Mouse (Mus musculus) skeletal muscle tissue, adult 2 months (tissue): Measurements from ENCODE around the gene Ip6k1.

ENCODE experiments used
- DNase-seq: peaks from one replicate; pipeline ENCODE4 v3.0.0-alpha.2; 2012; ENCODE audit warnings: low read depth, low spot score

The Ip6k1 gene

DNA sequence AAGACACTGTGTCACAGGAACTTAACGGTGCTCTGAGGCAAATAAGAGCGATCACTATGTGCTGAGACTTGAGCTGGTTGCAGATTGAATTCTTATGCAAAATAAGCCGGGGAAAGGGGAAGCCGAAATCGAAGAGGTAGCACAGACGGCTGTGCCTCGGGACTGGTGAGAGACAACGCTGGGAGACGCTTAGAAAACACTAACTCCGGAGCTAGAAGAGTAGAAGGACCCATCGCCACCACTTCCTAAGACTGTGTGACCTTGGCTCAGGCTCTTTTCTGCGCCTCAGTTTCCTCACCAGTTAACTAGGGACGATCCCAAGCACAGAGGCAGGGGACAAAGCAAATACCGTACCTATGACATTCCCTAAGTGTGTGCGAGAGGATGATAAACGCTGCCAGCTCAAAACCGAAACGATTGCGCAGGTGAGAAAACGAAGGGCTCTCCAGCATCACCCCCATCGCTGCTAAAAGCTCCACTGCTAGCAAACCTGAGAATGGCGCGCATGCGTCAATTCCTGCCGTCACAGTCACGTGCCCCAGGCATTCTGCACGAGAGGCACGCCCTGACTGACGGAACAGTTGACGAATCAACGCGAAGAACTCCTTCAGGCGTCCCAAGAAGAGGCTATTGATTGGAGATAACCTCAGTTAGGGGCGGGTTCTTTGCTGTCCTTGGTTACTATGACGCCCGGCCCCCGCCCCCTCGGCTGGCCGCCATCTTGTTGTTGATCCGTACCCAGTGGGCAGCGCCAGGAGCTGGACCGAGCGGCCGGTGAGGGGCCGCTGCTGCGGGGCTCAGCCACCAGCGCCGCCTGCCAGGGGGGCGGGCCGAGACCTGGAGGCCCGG is at the start of gene Ip6k1:
Gene Ip6k1 (plus strand): TSS at position 580 of the 849 bp plus-strand sequence.
- DNase-seq = peak; percentile 100

DNA sequence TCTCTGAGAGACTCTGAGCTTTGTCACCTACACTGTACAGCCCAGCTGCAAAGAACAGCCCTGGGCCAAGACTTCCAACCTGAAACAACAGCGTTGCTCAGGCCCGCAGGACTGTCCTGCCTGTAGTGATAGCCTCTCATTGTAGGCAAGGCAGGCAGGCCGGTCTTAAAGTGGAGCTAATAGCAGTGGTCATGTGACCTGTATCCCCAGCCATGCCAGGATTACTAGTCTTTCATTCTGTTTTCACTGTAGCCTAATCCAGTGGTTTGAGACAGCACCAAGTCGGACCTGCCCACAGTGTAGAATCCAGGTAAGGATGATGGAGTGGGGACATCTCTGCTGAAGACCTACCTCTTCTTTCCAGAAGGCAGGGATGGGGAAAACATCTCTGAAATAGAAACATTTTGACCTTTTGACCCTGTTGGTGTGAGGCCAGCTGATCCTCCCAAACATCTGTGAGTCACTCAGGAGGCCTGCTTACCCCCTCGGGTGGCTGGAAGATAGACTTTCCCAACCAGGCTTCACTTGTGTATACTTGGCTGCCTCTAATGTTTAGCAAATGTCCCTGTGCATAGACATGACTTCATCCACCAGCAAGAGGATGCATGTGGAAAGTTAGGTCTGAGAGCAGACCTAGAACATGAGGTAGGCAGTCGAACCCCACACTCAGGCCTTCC is 46.5 kb upstream of the Ip6k1 start:
- no peak for DNase-seq

DNA sequence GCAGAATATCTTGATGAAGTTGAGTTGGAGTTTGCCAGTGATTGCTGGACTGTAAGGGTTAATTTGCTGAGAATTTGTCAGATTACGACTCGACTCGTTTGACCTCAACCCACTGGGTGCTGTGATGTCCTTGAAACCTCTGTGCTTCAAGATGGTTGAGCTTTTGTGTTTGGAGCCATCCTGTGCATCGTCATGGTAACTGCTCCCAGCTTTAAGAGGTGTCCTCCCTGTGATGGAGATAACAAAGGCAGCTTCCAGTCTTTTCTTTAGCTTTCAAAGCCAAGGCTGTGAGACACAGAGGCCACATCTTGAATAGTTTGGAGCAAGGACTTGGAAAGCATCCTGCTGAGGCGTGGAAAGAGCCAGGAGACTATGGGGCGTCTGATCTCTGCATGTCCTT is 45.2 kb upstream of the Ip6k1 start:
- DNase-seq = no peak

DNA sequence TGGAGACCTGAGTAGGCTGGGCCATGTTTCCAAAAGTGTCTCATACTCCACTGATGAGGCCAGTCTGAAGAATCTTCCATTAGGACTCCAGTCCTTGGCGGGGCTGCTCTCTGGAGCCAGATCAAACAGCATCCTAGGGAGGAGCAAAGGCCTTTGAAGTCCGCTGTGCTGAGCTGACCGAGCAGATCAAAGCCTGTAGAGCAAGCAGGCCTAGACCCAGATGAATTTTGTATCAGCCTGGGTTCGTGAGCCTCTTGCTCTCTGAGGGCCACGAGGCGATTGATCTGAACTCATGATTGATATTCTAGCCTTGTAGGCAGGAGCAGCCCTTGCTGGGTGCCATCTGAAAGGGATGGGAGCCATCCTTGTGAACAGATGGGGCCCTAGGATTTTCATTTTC is 42.4 kb upstream of the Ip6k1 start:
- DNase-seq = no peak

DNA sequence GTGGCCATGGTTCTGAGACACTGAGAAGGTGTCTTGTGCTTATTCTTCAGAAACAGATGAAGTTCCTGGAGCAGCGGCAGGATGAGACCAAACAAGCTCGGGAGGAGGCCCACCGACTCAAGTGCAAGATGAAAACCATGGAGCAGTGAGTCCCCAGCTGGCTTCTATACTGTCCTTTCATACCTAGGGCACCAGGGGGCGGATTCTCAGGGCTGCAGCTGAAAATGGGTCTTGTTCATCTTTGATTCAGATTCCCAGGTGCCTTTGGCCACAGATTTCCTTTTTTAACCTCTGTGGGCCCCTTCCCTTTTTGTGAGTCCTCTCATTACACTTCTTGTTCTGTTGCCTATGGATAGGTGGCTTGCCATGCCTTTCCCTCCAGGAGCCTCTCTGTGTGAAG is 41.4 kb upstream of the Ip6k1 start:
- DNase-seq = no peak

DNA sequence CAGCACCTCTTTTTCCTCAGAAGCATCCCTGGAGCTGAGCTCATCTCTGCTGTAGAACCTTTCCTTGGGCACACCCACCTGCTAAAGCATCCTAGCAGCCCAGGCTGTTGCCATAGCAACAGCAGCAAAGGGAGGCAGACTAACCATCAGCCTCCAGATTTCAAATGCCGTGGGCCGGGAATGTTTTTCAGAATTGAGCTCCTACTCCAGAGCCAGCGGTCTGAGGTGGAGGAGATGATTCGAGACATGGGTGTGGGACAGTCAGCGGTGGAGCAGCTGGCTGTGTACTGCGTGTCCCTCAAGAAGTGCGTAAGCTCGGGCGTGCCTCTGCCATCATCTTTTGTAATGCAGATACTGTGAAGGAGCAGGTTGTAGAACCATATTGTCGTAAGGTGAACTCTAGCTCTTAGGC is 40.9 kb upstream of the Ip6k1 start:
- no peak for DNase-seq

DNA sequence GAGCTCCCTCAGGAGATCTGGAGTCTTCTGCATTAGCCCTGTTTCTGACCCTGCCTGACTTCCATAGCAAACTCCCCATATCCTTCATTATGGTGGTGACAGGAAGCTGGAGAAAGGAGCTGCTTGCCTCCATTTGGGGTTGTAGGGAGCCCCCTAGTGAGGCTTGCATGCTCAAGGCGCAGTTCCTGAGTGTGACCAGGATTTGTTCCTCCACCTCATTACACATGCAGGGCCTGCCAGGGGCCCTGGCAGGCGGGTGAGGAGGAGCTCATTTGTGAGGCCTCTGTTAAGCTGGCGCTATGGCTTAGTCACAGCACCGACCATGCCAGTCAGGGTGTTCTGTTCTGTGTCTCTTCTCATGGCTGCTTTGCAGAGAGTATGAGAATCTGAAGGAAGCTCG is 40.4 kb upstream of the Ip6k1 start:
- DNase-seq = no peak

DNA sequence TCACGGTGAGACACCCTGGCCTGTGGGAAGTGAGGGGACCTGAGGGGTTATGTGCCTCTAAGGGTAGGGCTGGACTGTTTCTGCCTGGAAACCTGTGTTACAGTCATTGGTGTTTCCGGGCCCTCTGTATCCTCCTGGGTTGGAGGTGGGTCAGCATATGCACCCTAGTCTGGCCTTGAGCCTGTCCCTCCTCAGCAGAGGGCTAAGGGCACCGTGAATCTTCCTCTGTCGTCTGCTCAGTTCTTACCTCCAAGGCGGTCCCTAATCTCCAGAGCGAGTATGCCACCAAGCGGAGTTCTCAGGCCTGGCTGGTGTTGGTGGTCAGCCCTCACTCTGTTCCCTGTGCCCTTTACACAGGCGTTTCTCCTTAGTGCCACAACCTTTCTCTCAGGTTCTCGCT is 39.4 kb upstream of the Ip6k1 start:
- no peak for DNase-seq

DNA sequence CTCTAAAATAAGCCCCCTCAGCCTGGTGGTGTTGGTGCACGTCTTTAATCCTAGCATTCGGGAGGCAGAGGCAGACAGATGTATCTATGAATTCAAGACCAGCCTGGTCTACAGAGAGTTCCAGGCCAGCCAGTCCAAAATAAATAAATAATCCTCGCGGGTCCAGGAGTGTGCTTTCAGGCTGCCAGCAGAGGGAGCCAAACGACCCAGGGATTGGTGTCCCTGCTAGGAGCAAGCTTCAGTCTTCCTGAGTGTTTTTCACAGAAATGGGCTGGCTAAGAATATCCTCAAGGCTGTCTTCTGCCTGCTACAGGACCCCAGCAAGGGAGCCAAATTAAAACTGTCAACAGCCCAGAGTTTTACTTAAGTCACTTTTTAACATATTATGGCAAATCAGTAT is 38.6 kb upstream of the Ip6k1 start:
- peak; percentile 85 for DNase-seq

DNA sequence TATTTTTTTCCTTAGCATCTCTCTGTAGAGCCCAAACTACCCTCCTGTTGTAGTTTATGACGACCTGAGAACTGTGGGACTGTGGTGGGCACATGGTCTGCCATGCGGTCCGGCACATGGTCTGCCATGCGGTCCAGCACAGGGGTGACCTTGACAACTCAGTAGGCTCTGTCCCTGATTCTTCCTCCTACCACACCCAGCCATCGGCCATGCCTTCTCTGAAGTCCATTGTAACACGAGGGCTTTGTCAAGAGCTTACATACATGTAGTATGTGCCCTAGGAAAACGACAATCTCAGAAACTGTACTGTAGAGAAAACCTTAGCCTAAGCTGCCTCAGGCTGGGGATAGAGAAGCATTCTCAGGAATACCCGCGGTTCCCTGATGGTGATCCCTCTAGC is 37.6 kb upstream of the Ip6k1 start:
- DNase-seq = no peak

DNA sequence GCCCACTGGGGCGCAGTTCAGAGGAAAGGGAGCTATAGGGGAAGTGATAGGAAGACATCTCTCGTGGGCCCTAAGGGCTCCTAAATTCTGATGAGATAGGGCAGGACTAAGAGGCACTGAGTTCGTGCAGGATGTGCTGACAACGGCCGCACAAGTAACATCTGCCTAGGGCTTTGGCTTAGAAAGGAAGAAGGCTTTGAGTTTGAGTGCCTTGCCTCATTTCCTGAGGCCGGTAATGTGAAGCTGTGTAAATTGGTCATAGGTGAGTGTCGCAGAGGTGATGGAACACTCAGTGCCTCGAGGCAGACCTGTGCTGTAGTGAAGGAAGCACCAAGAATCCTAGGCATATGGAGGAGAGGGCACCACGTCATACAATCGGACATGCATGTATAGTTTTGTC is 35.6 kb upstream of the Ip6k1 start:
- DNase-seq = no peak

DNA sequence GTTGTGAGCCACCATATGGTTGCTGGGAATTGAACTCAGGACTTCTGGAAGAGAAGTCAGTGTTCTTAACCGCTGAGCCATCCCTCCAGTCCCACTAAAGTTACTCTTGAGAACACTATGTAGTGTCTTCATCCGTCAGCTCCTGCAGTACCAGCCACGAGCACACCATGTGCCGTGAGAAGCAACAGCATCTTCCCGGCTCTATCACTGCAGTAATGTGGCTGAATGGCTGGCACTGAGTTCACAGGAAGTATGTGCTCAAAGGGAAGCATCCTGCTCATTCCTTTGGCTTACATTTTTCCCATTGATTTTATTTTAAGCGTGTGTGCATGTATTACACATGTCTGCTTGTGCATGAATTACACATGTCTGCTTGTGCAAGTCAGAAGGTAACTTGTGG is 34.9 kb upstream of the Ip6k1 start:
- DNase-seq = no peak

DNA sequence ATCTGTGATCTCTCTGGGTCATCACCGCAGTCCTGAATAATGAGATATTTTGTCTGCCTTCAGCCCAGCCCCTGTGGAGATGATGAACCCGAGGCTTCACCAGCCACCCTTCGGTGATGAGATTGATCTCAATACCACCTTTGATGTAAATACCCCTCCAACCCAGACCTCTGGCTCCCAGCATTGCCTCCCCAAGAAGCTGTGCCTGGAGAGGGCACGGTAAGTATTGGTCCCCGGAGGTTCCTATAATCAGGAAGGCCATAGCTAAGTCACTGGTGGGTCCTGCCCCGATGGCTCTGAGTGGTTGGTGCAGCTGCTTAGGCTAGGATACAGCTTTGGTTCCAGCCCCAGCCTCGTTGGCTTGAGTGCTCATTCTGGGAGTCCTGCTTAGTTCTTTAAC is 33.8 kb upstream of the Ip6k1 start:
- DNase-seq = no peak

DNA sequence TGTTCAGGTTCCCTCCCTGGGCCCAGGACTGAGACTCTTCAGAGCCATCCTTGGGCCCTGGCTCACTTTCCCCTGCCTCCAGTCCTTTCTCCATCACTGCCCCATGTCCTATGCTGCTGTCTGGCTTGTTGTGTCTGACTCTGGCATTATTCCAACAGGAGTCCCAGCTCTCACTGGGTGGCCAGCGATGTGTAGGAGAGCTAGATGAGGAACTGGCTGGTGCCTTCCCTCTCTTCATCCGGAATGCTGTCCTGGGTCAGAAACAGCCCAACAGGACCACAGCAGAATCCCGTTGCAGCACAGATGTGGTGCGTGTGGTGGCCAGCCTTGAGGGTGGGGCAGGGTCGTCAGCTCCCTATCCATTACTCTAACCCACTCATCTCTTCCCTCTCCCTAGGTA is 32.0 kb upstream of the Ip6k1 start:
- DNase-seq = no peak

DNA sequence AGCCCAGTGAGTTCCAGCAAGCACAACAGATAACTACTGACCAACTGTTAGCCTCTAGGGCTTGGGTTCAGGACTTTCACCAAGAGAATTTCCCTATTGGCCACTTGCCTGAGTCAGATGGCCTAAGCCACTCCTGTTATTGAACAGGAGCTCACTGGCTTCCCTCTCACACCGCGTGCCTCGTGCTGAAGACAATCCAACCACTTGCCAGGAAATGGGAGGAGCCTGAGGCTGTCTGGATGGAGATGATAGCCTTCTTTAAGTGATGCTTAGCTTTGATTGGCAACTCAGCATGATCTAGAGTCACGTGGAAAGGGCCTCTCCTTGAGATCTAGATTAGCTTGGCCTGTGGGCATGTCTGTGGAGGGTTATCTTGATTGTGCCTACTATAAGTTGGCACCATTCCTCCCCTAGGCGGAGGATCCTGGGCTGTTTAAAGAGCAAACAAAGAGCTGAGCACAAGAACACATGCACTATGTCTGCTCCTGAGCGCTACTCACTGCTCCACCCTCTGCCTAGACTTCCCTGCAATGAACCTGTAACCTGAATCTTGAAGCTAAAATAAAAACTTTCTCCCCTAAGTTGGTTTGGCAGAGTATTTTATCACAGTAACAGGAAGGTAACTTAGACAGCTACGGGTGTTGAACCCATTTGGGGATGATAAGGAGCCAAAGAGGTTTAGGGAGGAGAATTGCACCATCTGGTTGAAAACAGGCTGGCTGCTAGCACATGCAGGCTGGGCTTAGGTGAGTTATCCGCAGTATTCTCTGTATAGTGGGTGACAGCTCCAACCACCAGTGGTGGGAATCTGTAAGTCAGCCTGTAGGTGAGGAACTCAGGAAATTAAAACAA is 30.4 kb upstream of the Ip6k1 start:
- peak; percentile 66 for DNase-seq

DNA sequence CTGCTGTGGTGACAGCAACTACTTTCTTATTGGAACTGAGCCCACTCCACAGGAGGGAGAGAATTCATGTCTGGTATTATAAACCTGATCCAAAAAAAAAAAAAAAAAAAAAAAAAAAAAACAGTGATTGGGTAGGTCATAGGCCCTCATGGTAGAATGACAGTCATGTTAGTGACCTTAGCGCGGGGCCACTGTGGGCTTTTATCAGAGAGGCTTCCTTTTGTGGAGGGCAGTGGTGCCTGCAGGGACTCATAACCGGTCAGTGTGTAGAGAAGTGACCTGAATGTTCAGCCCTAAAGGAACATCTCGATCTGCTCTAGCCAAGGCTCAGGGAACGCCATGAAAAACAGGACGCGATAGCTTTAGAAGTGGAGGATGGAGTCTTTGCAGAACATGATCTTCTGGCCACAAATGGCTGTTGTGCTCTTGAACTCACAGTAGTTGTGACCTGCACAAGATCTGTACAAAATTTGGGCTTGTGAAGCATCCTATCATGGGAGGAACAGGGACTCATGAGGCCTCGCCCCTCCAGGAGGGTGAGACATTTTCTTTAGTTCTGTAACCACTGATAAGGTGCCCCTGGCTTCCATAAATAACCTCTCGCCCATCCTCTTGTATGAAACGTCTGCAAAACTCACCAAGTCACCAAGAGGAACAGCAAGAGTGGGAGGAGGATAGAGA is 27.7 kb upstream of the Ip6k1 start:
- DNase-seq = no peak

DNA sequence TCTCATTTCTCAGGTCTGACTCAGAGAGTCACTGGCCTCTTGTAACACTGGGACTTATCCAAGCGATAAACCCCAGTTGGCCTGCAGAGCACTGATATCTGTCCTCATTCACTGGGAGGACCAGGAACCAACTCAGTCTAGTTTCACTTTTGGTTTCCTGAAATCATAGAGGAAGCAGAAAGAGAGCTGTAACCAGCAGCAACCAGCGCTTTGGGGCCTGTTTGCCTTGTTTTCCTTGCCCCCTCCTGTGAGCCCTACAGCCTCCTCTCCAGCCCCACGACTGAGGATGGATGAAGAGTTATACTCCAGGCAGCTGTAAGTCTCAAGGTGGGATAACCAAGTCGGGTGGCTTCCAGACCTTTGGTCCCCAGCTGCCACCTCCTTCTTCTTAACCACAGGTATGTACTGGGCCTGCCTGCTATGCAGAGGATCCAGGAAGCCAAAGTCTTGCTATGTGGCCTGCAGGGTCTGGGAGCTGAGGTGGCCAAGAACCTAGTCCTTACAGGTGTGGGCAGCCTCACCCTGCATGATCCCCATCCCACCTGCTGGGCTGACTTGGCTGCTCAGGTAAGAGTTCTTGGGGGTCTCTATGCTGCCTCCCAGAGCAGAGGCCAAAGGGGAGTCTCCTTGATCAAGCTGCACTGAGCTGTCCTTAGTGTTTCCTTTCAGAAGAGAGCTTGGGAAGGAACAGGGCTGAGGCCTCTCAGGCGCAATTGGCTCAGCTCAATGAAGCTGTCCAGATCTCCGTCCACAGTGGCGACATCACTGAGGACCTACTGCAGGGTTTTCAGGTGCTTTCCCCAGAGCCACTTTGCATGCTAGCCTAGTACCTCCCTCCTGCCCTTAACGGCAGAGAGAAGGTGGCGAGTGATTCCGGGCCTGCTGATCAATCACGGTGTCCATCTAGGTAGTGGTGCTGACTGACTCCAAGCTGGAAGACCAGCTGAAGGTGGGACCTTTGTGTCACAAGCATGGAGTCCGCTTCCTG is 26.6 kb upstream of the Ip6k1 start, which contains the start of gene Uba7:
Gene Uba7 (plus strand): TSS at position 107 of the 988 bp plus-strand sequence.
- DNase-seq = peak; percentile 65

DNA sequence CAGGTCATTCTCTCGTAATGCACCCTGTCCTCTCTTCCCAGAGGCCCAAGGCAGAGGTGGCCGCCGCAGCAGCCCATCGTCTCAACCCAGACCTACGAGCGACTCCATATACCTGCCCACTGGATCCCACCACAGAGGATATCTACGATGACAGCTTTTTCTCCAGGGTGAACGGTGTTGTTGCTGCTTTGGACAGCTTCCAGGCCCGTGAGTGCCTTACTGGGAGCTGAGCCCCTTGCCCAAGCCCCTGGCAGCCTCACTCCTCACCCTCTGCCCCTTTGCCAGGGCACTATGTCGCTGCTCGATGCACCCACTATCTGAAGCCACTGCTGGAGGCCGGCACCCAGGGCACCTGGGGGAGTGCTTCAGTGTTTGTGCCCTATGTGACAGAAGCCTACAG is 23.5 kb upstream of the Ip6k1 start:
- DNase-seq = no peak

DNA sequence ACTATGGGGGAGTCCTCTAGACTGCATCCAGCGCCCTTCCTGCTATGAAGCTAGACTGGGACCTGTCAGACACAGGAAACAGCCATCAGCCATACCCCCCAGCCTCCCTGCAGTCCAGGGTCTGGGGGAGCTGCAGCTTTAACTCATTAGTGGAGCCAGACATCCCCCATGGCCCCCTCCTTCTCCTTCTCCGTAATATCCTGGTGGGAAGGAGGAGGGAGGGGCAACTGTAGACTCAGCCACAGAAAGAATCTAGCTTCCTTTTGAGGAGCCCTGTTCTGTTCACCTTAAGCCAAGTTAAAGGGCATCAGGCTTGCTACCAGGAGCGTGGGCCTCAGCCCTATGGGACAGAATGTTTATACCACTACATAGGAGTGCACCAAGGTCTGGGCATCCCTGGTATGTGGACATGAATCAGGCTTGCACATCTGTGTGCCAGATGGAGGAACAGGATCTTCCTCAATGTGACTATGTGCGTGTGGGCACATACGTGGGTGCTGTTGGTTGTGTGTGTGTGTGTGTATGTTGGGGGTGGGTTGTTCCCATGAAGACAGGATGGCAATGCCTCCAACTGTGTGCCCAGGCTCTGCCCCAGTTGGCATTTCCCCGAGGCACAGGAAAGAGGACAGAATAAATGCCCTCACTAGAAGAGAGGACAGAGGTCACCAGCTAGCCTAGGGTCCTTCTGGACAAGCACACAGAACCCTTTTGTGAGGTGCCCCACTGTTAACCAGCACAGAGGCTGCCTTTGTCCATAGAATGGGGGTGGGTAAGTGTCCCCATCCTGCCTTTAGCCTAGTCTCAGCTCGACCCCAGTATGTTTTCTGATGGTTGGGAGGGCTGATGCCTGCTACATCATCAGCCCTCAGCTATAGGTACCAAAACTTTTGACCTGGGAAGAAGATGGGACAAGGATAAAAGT is 20.4 kb upstream of the Ip6k1 start:
- DNase-seq = no peak
